Mouse (Mus musculus): ENCODE results near the gene Arhgdia. TPM values are rescaled to one million over a fixed set of nuclear protein-coding genes. Genes with fewer than 3 reads are reported as not detected.

Arhgdia gene
- total and polyA plus RNA-seq, 3 experiments: 172 to 958 (median 417) TPM

DNA sequence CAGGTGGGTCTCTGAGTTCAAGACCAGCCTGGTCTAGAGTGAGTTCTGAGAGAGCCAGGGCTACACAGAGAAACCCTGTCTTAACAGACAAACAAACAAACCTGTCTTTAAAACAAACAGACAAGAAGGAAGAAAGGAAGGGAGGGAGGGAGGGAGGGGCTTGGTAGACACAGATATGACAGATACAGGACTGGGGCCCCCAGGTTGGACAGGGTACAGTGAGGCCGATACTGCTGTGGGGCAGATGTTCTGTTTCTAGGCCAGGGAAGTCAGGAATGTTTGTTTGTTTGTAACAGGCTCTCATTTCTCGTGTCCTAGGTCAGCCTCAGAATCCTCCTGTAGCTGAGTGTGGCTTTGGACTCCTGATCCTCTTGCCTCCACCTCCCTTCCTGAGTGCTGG is 22.1 kb upstream of the Arhgdia start:
- TF ChIP-seq ZC3H11A (IDR thresholded peaks at IDR 0.05; ENCODE audit: low read depth, low read length): no peak
- no peak for TF ChIP-seq USF2 (conservative IDR thresholded peaks at IDR 0.05; ENCODE audit: low read depth, low read length)
- TF ChIP-seq ETS1 (conservative IDR thresholded peaks at IDR 0.05; ENCODE audit: low read depth, low read length): no peak
- TF ChIP-seq ELF1 (IDR thresholded peaks at IDR 0.05; ENCODE audit: low read depth, low read length): no peak
- TF ChIP-seq GABPA (IDR thresholded peaks at IDR 0.05; ENCODE audit: insufficient replicate concordance, low read depth, low read length): no peak
- TF ChIP-seq MAFK (IDR thresholded peaks at IDR 0.05; ENCODE audit: insufficient replicate concordance, low read length): no peak
- TF ChIP-seq NELFE (IDR thresholded peaks at IDR 0.05; ENCODE audit: low read depth, low read length): no peak
- TF ChIP-seq CTCF (conservative IDR thresholded peaks at IDR 0.05 in 1 of 2, IDR thresholded peaks at IDR 0.05 in 1 of 2; ENCODE audit: low read depth in 2 of 2, low read length in 2 of 2): no peak
- no peak for TF ChIP-seq MAZ (IDR thresholded peaks at IDR 0.05; ENCODE audit: low read depth, low read length)
- no peak for TF ChIP-seq ZNF384 (IDR thresholded peaks at IDR 0.05; ENCODE audit: low read depth, low read length)
- no peak for TF ChIP-seq RCOR1 (conservative IDR thresholded peaks at IDR 0.05; ENCODE audit: low read depth, low read length)
- no peak for TF ChIP-seq PAX5 (IDR thresholded peaks at IDR 0.05; ENCODE audit: low read length)
- no peak for TF ChIP-seq RAD21 (IDR thresholded peaks at IDR 0.05; ENCODE audit: low read depth, low read length)
- no peak for TF ChIP-seq NRF1 (IDR thresholded peaks at IDR 0.05; ENCODE audit: low read depth, low read length)
- no peak for TF ChIP-seq MYC (IDR thresholded peaks at IDR 0.05; ENCODE audit: low read depth, low read length)
- no peak for TF ChIP-seq USF1 (IDR thresholded peaks at IDR 0.05; ENCODE audit: low read depth, low read length)
- TF ChIP-seq E2F4 (IDR thresholded peaks at IDR 0.05; ENCODE audit: insufficient replicate concordance, low read depth, low read length): no peak
- no peak for TF ChIP-seq MEF2A (IDR thresholded peaks at IDR 0.05; ENCODE audit: borderline replicate concordance, low read depth, low read length)
- no peak for TF ChIP-seq MXI1 (IDR thresholded peaks at IDR 0.05; ENCODE audit: low read depth, low read length)
- H3K4me2 ChIP-seq (ENCODE audit: insufficient read depth, low read depth, poor library complexity, severe bottlenecking): no peak overlapping the region
- H3K27me3 ChIP-seq (replicated peaks): no peaks in the 10 kb centered on the region
- dilution Hi-C loops (cut with MboI; ENCODE audit: extremely low pct_ligation_motif_present, extremely low pct_unique_long_range_greater_than_20kb, low sequenced_read_pairs) (no loop called here), in situ Hi-C loops (cut with MboI; ENCODE audit: low pct_ligation_motif_present, low pct_unique_long_range_greater_than_20kb, low sequenced_read_pairs) (no loop called here)
- H3K27ac ChIP-seq (ENCODE audit: insufficient read depth, low read depth): no peak overlapping the region
- H3K4me3 ChIP-seq (replicated peaks in 1 of 3; ENCODE audit: low read depth in 2 of 3, low read length in 2 of 3, poor library complexity in 1 of 3): no peak overlapping the region
- H3K9ac ChIP-seq (ENCODE audit: insufficient read depth, low read depth): no peak overlapping the region
- peaks cover 11% of the 10 kb centered on the region; the same call in 1 of the 2 replicates for H3K79me2 ChIP-seq (replicated peaks; ENCODE audit: control insufficient read depth, extremely low read depth, insufficient read depth, poor library complexity, severe bottlenecking)
- no peaks in the 10 kb centered on the region for H3K9me3 ChIP-seq (replicated peaks; ENCODE audit: low read length)
- DNase-seq (ENCODE audit: extremely low read depth): no peak
- peaks cover 3 to 22% of the 10 kb centered on the region in 2 experiments; a peak in 3 of 4 replicates for H3K4me1 ChIP-seq (ENCODE audit: control insufficient read depth in 1 of 2, insufficient read depth in 2 of 2)
- H3K36me3 ChIP-seq (replicated peaks in 1 of 2; ENCODE audit: control insufficient read depth in 1 of 2, insufficient read depth in 1 of 2, low read length in 1 of 2): peaks cover 50 to 84% of the 10 kb centered on the region in 2 experiments

GRCm38 (mm10) chr11:120600716-120601115 is 19.3 kb upstream of the Arhgdia start:
- Histone ChIP-seq H3K79me2 (replicated peaks; ENCODE audit: control insufficient read depth, extremely low read depth, insufficient read depth, poor library complexity, severe bottlenecking) (peaks cover 35% of the 10 kb centered on the region), H3K9me3 (replicated peaks; ENCODE audit: low read length) (no peaks in the 10 kb centered on the region), H3K27me3 (replicated peaks) (no peaks in the 10 kb centered on the region), H3K9ac (ENCODE audit: insufficient read depth, low read depth) (no peak overlapping the region), H3K4me3 (replicated peaks in 1 of 3; ENCODE audit: low read depth in 2 of 3, low read length in 2 of 3, poor library complexity in 1 of 3) (no peak overlapping the region), H3K36me3 (replicated peaks in 1 of 2; ENCODE audit: control insufficient read depth in 1 of 2, insufficient read depth in 1 of 2, low read length in 1 of 2) (peaks cover 41 to 70% of the 10 kb centered on the region in 2 experiments), H3K27ac (ENCODE audit: insufficient read depth, low read depth) (no peak overlapping the region), H3K4me2 (ENCODE audit: insufficient read depth, low read depth, poor library complexity, severe bottlenecking) (0 out of 2 replicates have a peak overlapping the region, but pooled peaks have one; percentile 4), H3K4me1 (ENCODE audit: control insufficient read depth in 1 of 2, insufficient read depth in 2 of 2) (peaks cover 8 to 37% of the 10 kb centered on the region in 2 experiments)
- dilution Hi-C loops (cut with MboI; ENCODE audit: extremely low pct_ligation_motif_present, extremely low pct_unique_long_range_greater_than_20kb, low sequenced_read_pairs): no loop called here
- TF ChIP-seq USF2 (conservative IDR thresholded peaks at IDR 0.05; ENCODE audit: low read depth, low read length) (no peak), USF1 (IDR thresholded peaks at IDR 0.05; ENCODE audit: low read depth, low read length) (no peak), NRF1 (IDR thresholded peaks at IDR 0.05; ENCODE audit: low read depth, low read length) (no peak), SMC3 (IDR thresholded peaks at IDR 0.05; ENCODE audit: low read depth, low read length) (no peak), UBTF (IDR thresholded peaks at IDR 0.05; ENCODE audit: low read depth, low read length) (no peak), MYC (IDR thresholded peaks at IDR 0.05; ENCODE audit: low read depth, low read length) (no peak), IRF4 (IDR thresholded peaks at IDR 0.05; ENCODE audit: low read depth, low read length) (no peak), NELFE (IDR thresholded peaks at IDR 0.05; ENCODE audit: low read depth, low read length) (no peak), MEF2A (IDR thresholded peaks at IDR 0.05; ENCODE audit: borderline replicate concordance, low read depth, low read length) (no peak)
- no peak for DNase-seq (ENCODE audit: extremely low read depth)
- in situ Hi-C loops (cut with MboI; ENCODE audit: low pct_ligation_motif_present, low pct_unique_long_range_greater_than_20kb, low sequenced_read_pairs): no loop called here
